Mouse (Mus musculus) fibroblast of lung, adult 2 months (primary cell): ENCODE measurements at regions not wholly inside any gene's neighbourhood (a gene's known extent, or its start where the extent isn't known, plus 50 kb on each side); places are given as distances from the start of the nearest gene placed in this dataset.

Experiments
- DNase-seq: peaks from one replicate; pipeline ENCODE4 v3.0.0-alpha.2; 2011; ENCODE audit warnings: low read depth

DNA sequence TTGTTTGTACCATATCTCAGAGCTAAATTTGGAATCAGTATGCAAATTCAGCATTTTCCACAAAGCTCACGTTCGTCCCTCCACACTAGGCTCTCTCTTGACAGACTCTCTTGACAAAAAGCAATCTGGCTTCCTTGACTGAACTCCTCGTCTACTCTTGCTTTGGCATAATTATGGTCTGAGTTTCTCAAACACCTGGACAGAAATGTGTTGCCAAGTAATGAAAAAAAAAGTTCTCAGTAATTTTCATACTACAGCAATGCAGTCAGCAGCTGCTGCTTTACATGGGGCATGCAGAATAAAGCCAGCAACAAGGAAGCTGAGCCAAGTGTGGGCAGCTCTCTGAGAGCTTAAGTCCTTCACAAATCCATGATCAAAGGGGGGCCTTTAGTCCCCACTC, 932.7 kb downstream of the Galc start:
- DNase-seq, result peak; percentile 13

DNA sequence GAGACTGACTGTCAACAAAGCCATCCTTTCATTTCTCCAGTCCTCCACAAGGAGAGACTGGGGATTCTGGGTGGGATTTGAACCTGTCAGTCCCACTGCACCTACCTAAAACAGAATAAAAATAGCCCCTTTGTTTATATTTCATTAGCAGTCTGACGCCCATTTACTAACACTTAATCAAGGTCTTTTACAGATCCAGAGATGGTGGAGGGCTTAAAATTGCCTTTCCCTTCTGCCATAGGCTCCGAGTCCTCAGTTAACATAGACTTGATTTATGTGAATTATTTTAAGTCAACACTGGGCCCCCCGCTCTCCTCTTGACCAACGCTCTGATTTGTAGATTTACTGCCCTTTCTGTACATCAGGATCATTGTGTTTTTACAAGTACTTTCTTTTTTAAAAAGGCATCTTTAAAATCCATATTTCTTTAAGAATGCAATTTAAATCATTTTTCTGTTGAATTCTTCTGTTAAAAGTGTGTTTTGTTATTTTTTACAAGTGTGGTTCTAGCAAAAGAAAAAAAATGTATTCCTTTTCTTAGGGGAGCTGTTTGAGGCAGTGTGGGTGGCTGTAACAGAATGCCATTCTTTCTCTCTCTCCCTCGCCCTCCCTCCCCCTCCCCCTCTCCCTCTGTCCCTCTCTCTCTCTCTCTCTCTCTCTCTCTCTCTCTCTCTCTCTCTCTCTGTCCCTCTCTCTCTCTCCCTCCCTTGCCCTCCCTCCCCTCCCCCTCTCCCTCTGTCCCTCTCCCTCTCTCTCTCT, 946.8 kb downstream of the Galc start:
- DNase-seq, result no peak

DNA sequence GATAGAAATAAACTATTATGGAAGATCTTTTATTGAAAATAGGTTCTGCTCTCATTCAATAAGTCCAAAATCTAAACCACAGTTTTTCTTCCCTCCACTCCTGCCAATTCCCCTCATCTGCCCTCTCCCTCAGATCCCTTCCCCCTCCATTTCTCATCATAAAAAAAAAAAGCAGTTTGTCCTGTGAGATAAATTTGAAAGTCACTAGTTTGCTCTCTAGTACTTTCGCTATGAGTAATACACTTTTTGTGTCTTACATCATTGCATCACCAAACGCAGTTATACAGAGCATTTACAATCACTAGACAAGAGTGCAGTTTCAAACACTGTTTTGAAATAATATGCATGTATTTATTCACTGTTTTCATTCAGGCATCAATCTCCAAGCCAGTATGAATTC, 980.5 kb downstream of the Galc start:
- no peak for DNase-seq

DNA sequence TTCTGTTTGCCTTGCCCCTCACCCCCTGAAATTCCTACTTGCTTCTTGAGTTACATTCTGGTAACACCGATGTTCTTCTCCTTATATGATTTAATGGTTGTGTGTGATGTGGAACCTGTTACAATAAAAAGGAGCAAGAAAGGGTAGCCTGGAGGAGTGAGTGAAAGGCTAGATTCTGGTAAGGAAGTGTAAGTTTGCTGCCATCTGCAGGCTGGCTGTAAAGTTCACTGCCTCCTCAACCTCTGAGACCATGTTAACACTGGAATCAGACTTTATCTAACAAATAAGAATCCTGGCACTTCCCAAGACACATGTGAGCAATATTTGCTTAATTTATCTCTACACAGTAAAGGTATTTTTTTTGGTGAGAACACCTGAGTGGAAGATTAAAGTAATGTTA, 980.9 kb downstream of the Galc start:
- no peak for DNase-seq
